Mouse (Mus musculus) limb, embryonic 12.5 days (tissue): ENCODE data around the gene Antxr1. TPM values are rescaled to one million over a fixed set of nuclear protein-coding genes. Genes with fewer than 3 reads are reported as not detected.
"Not testable (repeated sequence)": the region's sequence is repeated elsewhere in the genome, so short reads cannot be mapped to it uniquely, and the experiment has no call there.

ENCODE experiments used
- ATAC-seq: fragments of 200-750 bp; cut with Nextera tagmentation; 2 replicates; pipeline ENCODE4 v1.8.0; 2017; ENCODE audit warnings: low read depth, moderate TSS enrichment; ENCODE audit not compliant: insufficient number of reproducible peaks, insufficient read depth, low FRiP score, low TSS enrichment
- H3K27ac ChIP-seq: fragments of 300-500 bp; sonication (generic); 2 replicates; pipeline ENCODE4 v1.5.1; 2016; ENCODE audit warnings: mild to moderate bottlenecking, moderate library complexity
- H3K27me3 ChIP-seq: fragments of 300-500 bp; sonication (generic); 2 replicates; pipeline ENCODE4 v1.6.1; 2016; ENCODE audit warnings: mild to moderate bottlenecking, moderate library complexity
- H3K36me3 ChIP-seq: fragments of 300-500 bp; sonication (generic); 2 replicates; pipeline ENCODE4 v1.6.1; 2016; ENCODE audit warnings: mild to moderate bottlenecking, moderate library complexity
- H3K4me1 ChIP-seq: fragments of 300-500 bp; sonication (generic); replicated peaks from 2 replicates; pipeline ENCODE4 v1.6.1; 2016
- H3K4me2 ChIP-seq: fragments of 300-500 bp; sonication (generic); 2 replicates; pipeline ENCODE4 v1.6.1; 2016; ENCODE audit warnings: mild to moderate bottlenecking, moderate library complexity
- H3K4me3 ChIP-seq: fragments of 300-500 bp; sonication (generic); replicated peaks from 2 replicates; pipeline ENCODE4 v1.5.1; 2016; ENCODE audit warnings: mild to moderate bottlenecking
- H3K9ac ChIP-seq: fragments of 300-500 bp; sonication (generic); replicated peaks from 2 replicates; pipeline ENCODE4 v1.6.1; 2016; ENCODE audit warnings: mild to moderate bottlenecking, moderate library complexity
- H3K9me3 ChIP-seq: fragments of 300-500 bp; sonication (generic); 2 replicates; pipeline ENCODE4 v1.6.1; 2016; ENCODE audit warnings: mild to moderate bottlenecking, moderate library complexity
- WGBS: fragments of 180-500 bp; shearing (Covaris S2); methylation state at CpG from one replicate; pipeline ENCODE4 v1.1.7; 2016; 5-methylcytosine and 5-hydroxymethylcytosine counted together
- polyA plus RNA-seq: library from polyadenylated mRNA; unstranded; fragments of >200 nt; fragmentation: Nextera tagmentation; extraction: Ambion mirVana; gene quantifications from 2 replicates; pipeline ENCODE4 v1.2.1, GENCODE M21; 2016

Gene Antxr1
- polyA plus RNA-seq, 1 experiment from 2014 or later = 16.2 TPM

DNA sequence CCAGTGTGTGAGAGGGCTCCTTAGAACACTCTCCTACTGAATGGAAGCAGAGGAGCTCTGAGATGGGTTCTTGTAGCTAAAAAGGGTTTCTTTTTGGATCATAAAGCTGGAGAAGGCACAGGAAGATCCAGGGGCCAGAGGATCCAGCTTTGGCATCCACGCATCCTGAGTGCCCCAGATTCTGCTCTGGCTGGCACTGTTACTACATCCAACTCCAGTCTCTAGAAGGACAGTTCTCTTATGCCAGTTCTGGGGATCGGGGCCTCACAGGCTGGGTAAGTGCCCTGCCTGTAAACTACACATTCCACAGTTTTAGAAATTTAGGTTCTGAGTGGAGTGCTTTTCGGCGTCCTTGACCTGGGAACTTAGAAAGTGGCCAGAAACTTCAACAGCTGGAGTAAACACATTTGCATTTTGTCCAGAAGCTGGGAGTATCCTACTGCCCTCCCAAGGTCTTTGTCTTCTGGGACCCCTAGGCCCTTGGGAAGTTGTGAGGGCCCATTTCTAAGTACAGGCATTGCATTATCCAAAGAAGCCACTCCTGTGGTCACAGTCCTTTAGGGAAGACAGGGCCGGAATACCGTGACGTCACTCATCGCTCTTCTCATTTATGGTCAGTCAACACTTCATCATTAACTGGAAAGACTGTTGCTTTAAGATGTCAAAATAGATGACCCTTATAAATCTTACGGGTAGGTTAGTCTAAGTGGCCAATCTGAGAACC is 235.2 kb downstream of the Antxr1 start:
- WGBS = 80% methylated on average over 9 of the region's 9 CpGs
- no peak for ATAC-seq
- no peak overlapping the region for H3K4me3 ChIP-seq
- no peaks in the 10 kb centered on the region for H3K36me3 ChIP-seq
- no peaks in the 10 kb centered on the region for H3K27me3 ChIP-seq
- H3K9ac ChIP-seq = no peak overlapping the region
- no peak overlapping the region for H3K4me2 ChIP-seq
- peak overlapping the region; percentile 70 for H3K27ac ChIP-seq
- peaks cover 29% of the 10 kb centered on the region for H3K4me1 ChIP-seq
- H3K9me3 ChIP-seq = no peaks in the 10 kb centered on the region

DNA sequence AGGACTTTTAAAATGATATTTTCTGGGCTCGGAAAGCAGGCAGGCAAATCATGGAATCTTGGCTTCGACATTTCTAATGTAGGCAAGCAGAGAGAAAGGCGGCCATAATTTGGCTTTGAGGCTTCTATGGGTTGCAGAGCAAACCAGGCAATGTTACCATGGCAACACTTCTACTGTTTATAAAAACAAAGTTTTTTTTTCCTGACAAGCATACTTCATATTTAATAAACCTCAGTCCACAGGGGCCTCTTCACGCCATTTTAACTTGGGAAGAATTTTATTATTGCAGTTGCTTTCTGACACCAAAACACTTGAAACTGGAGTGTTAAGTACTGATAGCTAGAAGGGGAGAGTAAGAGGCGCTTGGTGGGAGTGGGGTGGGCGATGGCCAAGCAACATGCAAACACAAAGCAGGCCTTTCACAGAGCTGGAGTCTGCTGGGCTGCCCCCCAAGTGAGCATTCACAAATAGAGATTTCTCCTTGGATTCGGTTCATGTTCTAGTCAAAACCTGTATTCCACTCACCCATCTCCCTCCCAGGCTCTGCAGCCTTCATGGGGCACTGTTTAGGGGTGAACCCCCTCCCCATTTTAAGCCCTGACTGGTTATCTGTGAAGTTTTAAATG is 235.8 kb downstream of the Antxr1 start:
- Histone ChIP-seq H3K4me2 (no peak overlapping the region), H3K27ac (peak overlapping the region; percentile 70), H3K9me3 (no peaks in the 10 kb centered on the region), H3K4me3 (no peak overlapping the region), H3K4me1 (peaks cover 29% of the 10 kb centered on the region), H3K27me3 (no peaks in the 10 kb centered on the region), H3K9ac (no peak overlapping the region), H3K36me3 (no peaks in the 10 kb centered on the region)
- ATAC-seq = no peak
- 69% methylated on average over 7 of the region's 7 CpGs for WGBS

GRCm38 (mm10) chr6:87099261-87099660 is 236.4 kb downstream of the Antxr1 start:
- H3K9me3 ChIP-seq = no peaks in the 10 kb centered on the region
- no peaks in the 10 kb centered on the region for H3K36me3 ChIP-seq
- WGBS = 34% methylated on average over 3 of the region's 3 CpGs
- ATAC-seq = no peak
- H3K27ac ChIP-seq = peak overlapping the region; percentile 64; the same call in 1 of the 2 replicates
- no peak overlapping the region for H3K4me3 ChIP-seq
- H3K27me3 ChIP-seq = no peaks in the 10 kb centered on the region
- H3K4me1 ChIP-seq = peaks cover 29% of the 10 kb centered on the region
- no peak overlapping the region for H3K9ac ChIP-seq
- H3K4me2 ChIP-seq = no peak overlapping the region

DNA sequence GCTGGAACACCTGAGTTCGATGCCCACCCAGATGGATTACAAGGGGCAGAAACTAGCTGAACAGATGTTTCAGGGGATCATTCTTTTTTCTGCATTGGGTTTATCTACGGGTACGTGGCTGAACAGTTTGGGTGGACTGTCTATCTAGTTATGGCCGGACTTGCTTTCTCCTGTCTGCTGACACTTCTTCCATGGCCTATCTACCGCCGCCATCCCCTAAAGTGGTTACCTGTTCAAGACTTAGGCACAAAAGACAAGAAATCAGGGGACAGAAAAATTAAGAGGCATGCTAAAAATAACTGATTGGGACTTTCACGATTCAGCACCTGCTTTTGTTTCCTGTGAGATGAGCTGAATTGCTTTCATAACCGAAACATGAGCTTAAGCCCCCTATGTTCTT is 242.0 kb downstream of the Antxr1 start:
- not testable (repeated sequence) for ATAC-seq, H3K4me3 ChIP-seq, H3K9ac ChIP-seq, H3K9me3 ChIP-seq, H3K27ac ChIP-seq, H3K4me2 ChIP-seq, H3K27me3 ChIP-seq, H3K4me1 ChIP-seq
- 91% methylated on average over 8 of the region's 8 CpGs for WGBS
- peaks cover 42% of the 10 kb centered on the region for H3K36me3 ChIP-seq

GRCm38 (mm10) chr6:87092476-87092875 is 243.1 kb downstream of the Antxr1 start:
- WGBS = 93% methylated on average over 5 of the region's 5 CpGs

GRCm38 (mm10) chr6:87090877-87091276 is 244.7 kb downstream of the Antxr1 start:
- WGBS = 70% methylated on average over 3 of the region's 3 CpGs
- no peaks in the 10 kb centered on the region for H3K4me1 ChIP-seq
- no peak overlapping the region for H3K4me2 ChIP-seq
- no peak overlapping the region; the same call in 1 of the 2 replicates for H3K27ac ChIP-seq
- peaks cover 66% of the 10 kb centered on the region for H3K36me3 ChIP-seq
- no peaks in the 10 kb centered on the region for H3K9me3 ChIP-seq
- no peak overlapping the region for H3K9ac ChIP-seq
- no peak overlapping the region for H3K4me3 ChIP-seq
- H3K27me3 ChIP-seq = no peaks in the 10 kb centered on the region
- ATAC-seq = no peak

More at GRCm38 (mm10) chr6:87092476-87092875, 243.1 kb downstream of the Antxr1 start:
- Histone ChIP-seq H3K27me3 (no peaks in the 10 kb centered on the region), H3K4me1 (no peaks in the 10 kb centered on the region), H3K27ac (no peak overlapping the region), H3K9me3 (no peaks in the 10 kb centered on the region), H3K4me2 (no peak overlapping the region), H3K36me3 (peaks cover 52% of the 10 kb centered on the region), H3K4me3 (no peak overlapping the region), H3K9ac (no peak overlapping the region)
- ATAC-seq = no peak

- Histone ChIP-seq H3K9me3 (no peaks in the 10 kb centered on the region), H3K4me3 (no peak overlapping the region), H3K36me3 (peaks cover 88% of the 10 kb centered on the region), H3K27ac (no peak overlapping the region), H3K4me2 (no peak overlapping the region), H3K9ac (no peak overlapping the region), H3K27me3 (no peaks in the 10 kb centered on the region), H3K4me1 (no peaks in the 10 kb centered on the region)
- ATAC-seq = no peak
- 94% methylated on average over 5 of the region's 5 CpGs for WGBS
These were observed 247.3 kb downstream of the Antxr1 start for GRCm38 (mm10) chr6:87088356-87088755.

GRCm38 (mm10) chr6:87085026-87085425 is 250.6 kb downstream of the Antxr1 start:
- Histone ChIP-seq H3K9me3 (no peaks in the 10 kb centered on the region), H3K4me3 (no peak overlapping the region), H3K4me1 (no peaks in the 10 kb centered on the region), H3K9ac (no peak overlapping the region), H3K4me2 (no peak overlapping the region), H3K27ac (no peak overlapping the region), H3K27me3 (no peaks in the 10 kb centered on the region), H3K36me3 (peaks cover 97% of the 10 kb centered on the region)
- ATAC-seq = no peak
- 73% methylated on average over 6 of the region's 6 CpGs for WGBS

Other genes starting within 250 kb of the Antxr1 start
- gene D6Ertd527e, start 231.1 kb downstream of the Antxr1 start, polyA plus RNA-seq = 0.44 and 0.48 TPM in 2 replicates
- gene Gkn1, start 15.1 kb upstream of the Antxr1 start, polyA plus RNA-seq = not detected in 2 replicates
- gene Gkn2, start 37.5 kb upstream of the Antxr1 start, polyA plus RNA-seq = not detected in 2 replicates
- gene Gkn3, start 53.1 kb upstream of the Antxr1 start, polyA plus RNA-seq = not detected in 2 replicates
- not detected in 2 replicates for gene Bmp10, start 93.2 kb upstream of the Antxr1 start, polyA plus RNA-seq
- gene Arhgap25, start 197.4 kb upstream of the Antxr1 start, polyA plus RNA-seq = 2.8 and 4.0 TPM in 2 replicates